Mouse (Mus musculus): ENCODE measurements around the gene Mex3a. TPM values are rescaled to one million over a fixed set of nuclear protein-coding genes. Genes with fewer than 3 reads are reported as not detected.

Mex3a gene
- total RNA-seq, 2 experiments from 2014 or later = 3.4 to 6.3 TPM

- intact Hi-C loops (cut with DNase I) = no loop called here
- peak in 1 of 2 experiments; percentile 19 for DNase-seq
These were observed 28.1 kb upstream of the Mex3a start for GRCm38 (mm10) chr3:88503881-88504746.

- intact Hi-C loops (cut with DNase I) = no loop called here
- DNase-seq = no peak
These were observed 27.1 kb upstream of the Mex3a start for GRCm38 (mm10) chr3:88505081-88505480.

DNA sequence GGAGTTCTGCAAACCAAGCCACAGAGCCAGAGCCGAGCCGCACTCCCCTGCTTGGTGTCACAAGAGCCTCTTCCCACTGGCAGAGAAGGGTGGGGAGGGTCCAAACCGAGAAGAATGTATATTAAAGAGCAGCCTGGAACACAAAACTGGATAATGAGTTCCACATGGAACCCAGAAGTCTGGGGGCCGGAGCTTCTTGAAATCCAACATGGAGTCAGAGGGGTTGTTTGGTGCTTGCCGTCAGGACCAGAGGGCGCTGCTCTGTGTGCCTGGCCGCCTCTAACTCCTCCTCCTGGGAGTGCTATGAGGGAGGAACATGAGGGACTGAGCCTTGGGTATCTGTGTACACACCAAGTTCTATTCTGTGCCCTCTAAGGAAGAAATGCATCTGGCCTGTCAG is 26.4 kb upstream of the Mex3a start:
- intact Hi-C loops (cut with DNase I) = no loop called here
- no peak for DNase-seq

GRCm38 (mm10) chr3:88509250-88509649 is 22.9 kb upstream of the Mex3a start:
- intact Hi-C loops (cut with DNase I) = no loop called here
- no peak for DNase-seq

DNA sequence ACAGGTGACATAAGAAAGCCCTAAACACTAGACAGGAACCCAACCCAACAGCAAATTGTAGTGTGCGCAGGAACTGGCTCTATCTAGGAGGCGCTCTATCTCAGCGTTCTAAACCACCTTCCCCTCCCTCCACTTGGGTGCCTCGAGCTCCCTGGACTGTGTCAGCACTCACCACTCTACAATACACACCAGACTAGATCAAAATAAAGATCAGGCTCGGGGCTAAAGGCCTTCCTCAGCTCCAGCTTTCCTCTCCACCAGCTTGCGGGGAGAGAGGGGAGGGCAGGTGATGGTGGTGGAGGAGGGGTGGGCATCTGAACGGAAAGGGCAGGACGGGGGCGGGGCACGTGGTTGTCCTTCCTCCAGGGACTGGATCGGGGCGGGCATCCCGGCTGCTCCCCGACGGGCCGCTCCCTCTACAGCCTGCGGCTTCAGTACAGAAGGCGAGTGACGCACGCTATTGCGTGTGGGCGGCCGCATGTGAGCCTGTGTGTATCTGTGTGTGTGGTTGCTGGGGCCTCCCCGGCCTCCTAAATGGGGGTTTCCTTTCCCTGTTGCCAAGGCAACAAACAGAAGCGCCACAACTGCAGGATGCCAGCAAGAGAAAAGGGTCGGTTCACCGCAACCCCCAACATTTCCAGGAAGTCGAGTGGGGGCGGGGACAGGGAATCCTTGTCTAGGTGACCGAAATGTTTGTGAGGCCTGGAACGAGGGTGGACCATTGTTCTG is 22.3 kb upstream of the Mex3a start, which contains the start of gene Lmna:
TSS of gene Lmna (minus strand) at position 265 of the 729 bp plus-strand sequence.
- intact Hi-C loops (cut with DNase I) = no loop called here
- peak; percentile 93 to 95 for DNase-seq

DNA sequence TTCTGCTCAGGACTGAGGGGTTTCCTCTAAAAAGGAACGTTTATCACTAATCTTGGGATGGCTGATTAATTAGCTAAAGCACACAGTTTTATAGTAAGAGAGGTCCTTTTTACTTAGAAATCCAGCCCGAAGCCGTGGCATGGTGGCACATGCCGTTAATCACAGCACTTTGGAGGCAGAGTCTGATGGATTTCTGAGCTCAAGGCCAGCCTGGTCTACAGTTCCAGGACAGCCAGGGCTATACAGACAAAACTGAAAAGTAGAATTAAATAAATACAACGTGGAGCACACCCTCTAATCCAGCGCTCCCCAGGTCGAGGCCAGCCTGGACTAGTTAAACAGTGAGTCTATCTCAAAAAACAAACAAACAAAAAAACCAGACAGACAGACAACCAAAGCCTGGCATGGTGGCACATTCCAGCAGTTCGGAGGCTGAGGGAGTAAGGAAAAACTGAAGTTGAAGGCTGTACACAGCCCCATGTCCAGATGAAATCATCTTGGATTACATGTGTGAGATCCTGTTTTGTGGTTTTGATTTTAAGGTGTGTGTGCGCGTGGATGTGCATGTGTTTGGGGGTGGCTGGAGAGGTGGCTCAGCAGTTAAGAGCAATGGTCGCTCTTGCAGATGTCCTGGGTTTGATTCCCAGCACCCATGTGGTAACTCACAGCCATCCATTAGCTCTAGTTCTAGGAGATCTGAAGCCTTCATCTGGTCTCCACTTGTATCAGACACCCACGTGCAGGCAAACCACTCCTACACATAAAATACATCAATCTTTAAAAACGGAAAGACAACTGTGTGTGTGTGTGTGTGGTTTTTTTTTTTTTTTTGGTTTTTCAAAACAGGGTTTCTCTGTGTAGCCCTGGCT is 21.5 kb upstream of the Mex3a start:
- peak in 1 of 2 experiments; percentile 10 for DNase-seq
- intact Hi-C loops (cut with DNase I) = no loop called here

GRCm38 (mm10) chr3:88511559-88511958 is 20.6 kb upstream of the Mex3a start:
- intact Hi-C loops (cut with DNase I) = no loop called here
- DNase-seq = no peak

DNA sequence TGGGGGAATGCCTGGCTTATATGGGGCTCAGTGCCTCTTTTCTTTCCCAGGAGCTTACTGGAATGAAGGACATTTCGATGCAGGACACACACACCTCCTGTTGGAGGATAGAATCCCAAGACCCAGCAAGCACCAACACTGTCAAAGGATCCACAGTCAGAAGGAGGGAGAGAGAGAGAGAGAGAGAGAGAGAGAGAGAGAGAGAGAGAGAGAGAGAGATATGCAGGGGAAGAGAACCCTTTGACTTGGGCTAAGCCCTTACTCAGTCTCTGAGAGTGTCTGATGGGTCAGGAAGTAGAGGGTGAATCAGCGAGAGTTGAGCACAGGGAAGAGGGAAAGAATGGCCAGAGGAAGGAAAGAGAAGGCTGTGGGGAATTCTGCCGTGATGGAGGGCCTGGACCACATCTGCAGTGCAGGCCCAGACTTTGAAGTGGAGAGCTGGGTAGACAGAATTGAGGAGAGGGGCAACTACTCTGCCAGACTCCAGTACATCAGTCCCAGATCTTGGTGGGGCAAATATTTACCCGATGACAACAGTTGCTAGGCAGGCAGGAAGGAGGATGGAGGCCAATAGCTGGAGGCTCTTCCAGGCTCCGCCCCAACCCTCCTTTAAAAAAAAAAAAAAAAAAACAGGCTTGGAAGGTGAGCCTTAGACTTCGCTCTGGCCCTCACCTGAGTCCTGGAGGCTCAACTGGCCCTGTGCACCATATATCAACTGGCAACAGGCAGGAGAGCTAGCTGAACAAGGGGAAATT is 19.9 kb upstream of the Mex3a start:
- intact Hi-C loops (cut with DNase I) = no loop called here

GRCm38 (mm10) chr3:88512896-88513545 is 19.2 kb upstream of the Mex3a start:
- peak; percentile 24 to 35 for DNase-seq
- intact Hi-C loops (cut with DNase I) = no loop called here

More for the DNA sequence above, 19.9 kb upstream of the Mex3a start:
- peak in 1 of 2 experiments; percentile 11 for DNase-seq

- intact Hi-C loops (cut with DNase I) = no loop called here
- DNase-seq = peak in 1 of 2 experiments; percentile 9
These were observed 18.6 kb upstream of the Mex3a start for GRCm38 (mm10) chr3:88513546-88514115.

DNA sequence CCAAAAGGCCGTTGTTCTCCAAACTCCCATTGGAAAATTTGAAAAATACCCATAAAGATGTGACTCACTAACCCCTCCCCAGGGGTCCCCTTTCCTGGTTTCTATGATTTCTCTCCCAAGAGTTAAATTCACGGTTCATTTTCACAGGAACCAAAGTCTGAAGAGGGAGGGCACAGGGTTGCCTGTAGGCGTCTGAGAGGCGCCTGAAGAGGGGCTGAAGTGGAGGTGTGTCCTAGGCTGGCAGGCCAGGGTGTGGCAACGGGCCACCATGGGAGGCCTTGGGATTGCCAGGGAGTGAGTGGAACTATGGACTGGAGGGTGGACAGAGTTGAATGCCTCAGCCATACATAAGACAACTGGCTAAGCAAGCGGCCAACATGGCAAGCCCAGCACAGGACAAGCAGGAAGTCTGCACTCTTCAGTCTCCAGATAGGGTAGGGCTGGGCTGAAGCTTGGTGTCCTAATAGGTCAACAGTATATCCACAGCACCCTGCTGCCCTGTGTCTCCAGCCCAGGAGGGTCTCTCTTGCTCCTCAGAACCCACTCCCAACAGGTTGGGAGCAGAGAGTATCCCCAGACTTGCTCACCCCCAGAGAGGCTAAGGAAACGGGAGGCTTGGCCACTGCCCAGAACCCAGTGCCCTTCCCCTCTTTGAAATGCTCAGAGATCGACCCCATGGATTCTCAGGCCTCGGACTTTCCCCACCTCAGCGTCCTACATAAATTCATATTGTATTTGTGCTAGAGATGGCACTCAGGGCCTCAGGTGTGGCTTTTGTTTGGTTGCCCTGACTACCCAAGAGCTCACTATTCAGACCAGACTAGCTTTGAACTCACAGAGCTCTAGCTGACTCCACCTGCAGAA is 17.7 kb upstream of the Mex3a start:
- peak in 1 of 2 experiments; percentile 17 for DNase-seq
- intact Hi-C loops (cut with DNase I) = no loop called here

- no peak for DNase-seq
- intact Hi-C loops (cut with DNase I) = no loop called here
These were observed 17.2 kb upstream of the Mex3a start for GRCm38 (mm10) chr3:88515095-88515386.

DNA sequence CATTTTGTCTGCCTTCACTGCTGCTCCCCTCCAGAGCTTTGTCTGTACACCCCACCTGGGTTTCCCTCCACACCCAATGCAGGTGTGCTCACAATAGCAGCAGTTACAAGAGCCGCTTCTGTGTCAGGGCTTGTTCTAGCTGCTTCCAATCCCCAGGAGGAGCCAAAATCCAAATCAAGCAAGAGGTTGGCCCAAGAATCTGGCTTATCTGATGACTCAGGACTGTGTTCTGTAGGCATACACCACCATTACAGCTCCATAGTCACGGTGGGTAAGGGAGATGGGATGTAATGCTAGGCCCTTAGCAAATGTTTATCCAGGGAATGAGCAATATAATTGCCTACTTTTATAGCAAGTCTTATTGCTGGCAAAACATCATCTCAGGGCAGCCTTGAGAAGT is 15.8 kb upstream of the Mex3a start:
- intact Hi-C loops (cut with DNase I) = no loop called here
- DNase-seq = no peak

DNA sequence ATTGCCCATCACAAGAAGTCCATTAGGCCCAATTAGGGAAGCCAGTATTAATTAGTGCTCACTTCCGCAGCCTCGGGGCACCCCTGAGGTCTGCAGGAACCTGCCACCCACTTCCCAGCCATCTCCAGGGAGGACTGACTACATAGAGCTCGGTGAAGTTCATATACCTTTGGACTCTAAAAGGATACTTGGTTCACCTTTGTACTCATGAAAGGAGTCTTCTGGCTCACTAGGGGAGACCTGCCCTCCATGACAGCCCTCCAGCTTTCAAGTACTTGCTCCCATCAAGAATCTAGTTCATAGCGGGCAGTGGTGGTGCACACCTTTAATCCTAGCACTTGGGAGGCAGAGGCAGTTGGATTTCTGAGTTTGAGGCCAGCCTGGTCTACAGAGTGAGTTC is 13.8 kb upstream of the Mex3a start:
- intact Hi-C loops (cut with DNase I) = no loop called here

DNA sequence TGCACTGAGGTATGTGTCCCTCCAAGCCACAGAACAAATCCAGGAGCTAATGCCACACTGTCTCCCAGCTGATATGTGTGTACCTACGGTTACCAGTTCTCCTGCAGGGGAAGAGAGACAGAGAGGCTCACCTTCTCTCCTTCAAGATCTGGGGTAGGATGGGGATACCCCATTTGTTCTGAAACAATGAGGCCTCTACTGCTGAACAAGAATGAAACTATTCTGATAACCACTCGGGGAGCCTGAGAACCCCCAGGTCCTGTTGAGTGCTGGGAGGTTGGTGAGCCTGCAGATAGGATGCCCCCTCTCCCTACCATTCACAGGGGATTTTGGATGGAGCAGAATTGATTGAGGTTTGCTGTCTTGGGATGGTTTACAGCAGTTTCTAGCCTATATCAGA is 12.1 kb upstream of the Mex3a start:
- intact Hi-C loops (cut with DNase I) = no loop called here
- DNase-seq = no peak

More for the DNA sequence above, 13.8 kb upstream of the Mex3a start:
- DNase-seq = no peak

DNA sequence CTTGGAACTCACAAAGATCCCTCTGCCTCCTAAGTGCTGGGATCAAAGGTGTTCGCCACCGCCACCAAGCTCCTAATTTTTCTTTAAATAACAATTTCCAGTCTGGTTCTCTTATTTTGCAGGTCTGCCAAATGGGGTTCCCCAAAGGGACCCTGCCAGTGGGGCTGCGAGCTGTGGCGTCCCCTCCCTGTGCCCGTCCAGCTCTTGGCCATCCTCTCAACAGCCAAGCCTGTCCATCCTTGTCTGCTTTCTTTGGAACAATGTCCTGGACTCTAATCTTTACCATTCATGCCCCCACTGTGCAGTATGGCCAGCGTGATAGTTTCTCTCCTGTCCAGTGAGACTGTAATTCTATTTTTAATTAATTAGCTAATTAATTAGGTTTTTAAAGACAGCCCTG is 11.0 kb upstream of the Mex3a start:
- DNase-seq = no peak
- intact Hi-C loops (cut with DNase I) = no loop called here

- intact Hi-C loops (cut with DNase I) = loop anchor here (1.0 kb wide), 2 partner anchors 34 to 39 kb away; no protein-coding TSS in a partner anchor
- DNase-seq = peak; percentile 77 to 86
These were observed 10.3 kb upstream of the Mex3a start for GRCm38 (mm10) chr3:88521803-88522331.

DNA sequence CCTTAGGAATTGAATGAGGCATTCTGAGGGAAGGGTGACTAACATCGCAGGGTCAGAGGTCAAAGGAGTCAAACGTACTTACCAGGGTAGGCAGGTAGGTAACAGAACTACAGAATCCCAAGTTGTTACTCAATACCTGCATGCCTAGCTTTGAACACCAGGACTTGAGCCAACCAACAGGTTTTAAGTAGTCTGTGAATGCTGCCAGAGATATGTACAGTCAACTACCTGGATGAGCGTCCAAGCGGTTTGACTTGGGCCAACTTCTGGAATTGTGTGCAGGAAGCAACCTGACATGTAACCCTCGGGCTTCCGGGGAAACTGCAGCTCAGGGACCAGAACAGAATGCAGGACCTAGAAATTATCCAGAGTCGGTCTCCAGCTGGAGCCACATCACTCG is 9.2 kb upstream of the Mex3a start:
- no peak for DNase-seq
- intact Hi-C loops (cut with DNase I) = no loop called here
